Mouse (Mus musculus): Measurements from ENCODE around the gene Slc45a1. TPM values are rescaled to one million over a fixed set of nuclear protein-coding genes. Genes with fewer than 3 reads are reported as not detected.

The Slc45a1 gene
- not detected for total RNA-seq (2021)
- long read RNA-seq, experiment 1 = 0 reads
- long read RNA-seq, experiment 2 = 0 reads

- DNase-seq = no peak
- intact Hi-C loops (cut with DNase I; ENCODE audit: low total_unique reads) = loop anchor here (5.0 kb wide), 1 partner anchor 316 kb away; no protein-coding TSS in a partner anchor
Observed at GRCm38 (mm10) chr4:150651390-150652277, at the start of gene Slc45a1. Slc45a1 (minus strand) TSS chr4:150652174.

GRCm38 (mm10) chr4:150700849-150701248 is 48.9 kb upstream of the Slc45a1 start:
- DNase-seq = no peak
- intact Hi-C loops (cut with DNase I; ENCODE audit: low total_unique reads) = no loop called here

DNA sequence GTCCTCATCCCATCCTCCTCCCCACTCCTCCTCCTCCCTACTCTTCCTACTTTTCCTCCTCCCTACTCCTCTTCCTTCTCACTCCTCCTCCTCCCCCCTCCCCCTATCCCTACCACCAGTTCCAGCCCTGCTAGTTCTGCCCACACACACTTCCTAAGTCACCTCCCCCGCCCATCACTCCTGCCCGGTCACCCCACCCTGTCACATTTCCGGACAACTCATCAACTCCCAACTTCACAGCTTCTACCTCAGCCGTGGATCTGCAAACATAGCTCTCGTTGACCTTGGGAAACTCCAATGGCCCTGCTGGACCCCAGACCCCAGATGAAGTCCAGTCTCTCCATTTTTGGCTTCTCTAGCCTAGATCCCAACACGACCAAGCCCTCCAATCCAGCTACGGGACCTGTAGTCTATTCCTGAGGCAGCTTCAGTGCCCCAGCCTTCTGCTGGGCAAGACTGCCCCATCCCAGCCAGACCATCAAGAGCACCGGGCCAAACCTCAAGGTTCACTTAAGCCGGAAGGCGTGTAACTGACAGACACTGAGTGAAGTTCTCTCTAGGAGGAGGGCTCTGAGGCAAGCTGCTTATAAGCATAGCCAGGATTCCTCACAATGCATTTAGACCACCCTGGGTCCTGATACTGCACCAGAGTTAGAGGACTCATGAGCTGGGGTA is 42.6 kb upstream of the Slc45a1 start:
- intact Hi-C loops (cut with DNase I; ENCODE audit: low total_unique reads) = no loop called here

DNA sequence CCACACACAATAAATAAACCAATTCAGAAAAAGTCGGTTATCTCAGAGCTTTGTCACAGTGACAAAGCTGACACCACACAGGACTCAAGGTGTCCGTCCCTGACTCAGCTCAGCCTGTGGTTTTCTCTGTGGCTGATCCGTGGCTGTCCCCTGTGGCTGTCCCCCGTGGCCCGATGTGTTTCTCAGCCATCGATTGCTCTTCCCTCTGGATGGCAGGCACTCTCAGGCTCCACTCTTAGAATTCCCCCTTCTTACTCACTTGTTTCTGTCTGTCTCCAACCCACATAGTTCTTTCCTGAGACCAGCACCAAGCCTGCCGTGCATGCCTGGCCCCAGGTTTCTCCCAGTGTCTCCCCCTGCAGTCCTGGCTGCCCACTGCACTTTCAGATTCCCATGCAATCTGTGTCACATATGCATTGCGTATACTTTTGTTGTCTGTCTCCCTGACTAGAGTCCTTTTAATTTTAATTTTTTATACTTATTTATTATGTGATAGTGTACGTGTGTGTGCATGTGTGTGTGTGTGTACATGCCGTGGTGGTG is 41.0 kb upstream of the Slc45a1 start:
- DNase-seq = no peak
- intact Hi-C loops (cut with DNase I; ENCODE audit: low total_unique reads) = no loop called here

More for the DNA sequence above, 42.6 kb upstream of the Slc45a1 start:
- DNase-seq = no peak

GRCm38 (mm10) chr4:150690759-150691158 is 38.8 kb upstream of the Slc45a1 start:
- intact Hi-C loops (cut with DNase I; ENCODE audit: low total_unique reads) = no loop called here
- peak; percentile 62 for DNase-seq

GRCm38 (mm10) chr4:150689553-150689952 is 37.6 kb upstream of the Slc45a1 start:
- no peak for DNase-seq
- intact Hi-C loops (cut with DNase I; ENCODE audit: low total_unique reads) = no loop called here

- DNase-seq = no peak
- intact Hi-C loops (cut with DNase I; ENCODE audit: low total_unique reads) = no loop called here
Observed at GRCm38 (mm10) chr4:150687126-150687753, 35.3 kb upstream of the Slc45a1 start.

- no peak for DNase-seq
- intact Hi-C loops (cut with DNase I; ENCODE audit: low total_unique reads) = no loop called here
Observed at GRCm38 (mm10) chr4:150686538-150686937, 34.6 kb upstream of the Slc45a1 start.

- intact Hi-C loops (cut with DNase I; ENCODE audit: low total_unique reads) = no loop called here
- no peak for DNase-seq
Observed at GRCm38 (mm10) chr4:150685778-150686493, 34.0 kb upstream of the Slc45a1 start.

DNA sequence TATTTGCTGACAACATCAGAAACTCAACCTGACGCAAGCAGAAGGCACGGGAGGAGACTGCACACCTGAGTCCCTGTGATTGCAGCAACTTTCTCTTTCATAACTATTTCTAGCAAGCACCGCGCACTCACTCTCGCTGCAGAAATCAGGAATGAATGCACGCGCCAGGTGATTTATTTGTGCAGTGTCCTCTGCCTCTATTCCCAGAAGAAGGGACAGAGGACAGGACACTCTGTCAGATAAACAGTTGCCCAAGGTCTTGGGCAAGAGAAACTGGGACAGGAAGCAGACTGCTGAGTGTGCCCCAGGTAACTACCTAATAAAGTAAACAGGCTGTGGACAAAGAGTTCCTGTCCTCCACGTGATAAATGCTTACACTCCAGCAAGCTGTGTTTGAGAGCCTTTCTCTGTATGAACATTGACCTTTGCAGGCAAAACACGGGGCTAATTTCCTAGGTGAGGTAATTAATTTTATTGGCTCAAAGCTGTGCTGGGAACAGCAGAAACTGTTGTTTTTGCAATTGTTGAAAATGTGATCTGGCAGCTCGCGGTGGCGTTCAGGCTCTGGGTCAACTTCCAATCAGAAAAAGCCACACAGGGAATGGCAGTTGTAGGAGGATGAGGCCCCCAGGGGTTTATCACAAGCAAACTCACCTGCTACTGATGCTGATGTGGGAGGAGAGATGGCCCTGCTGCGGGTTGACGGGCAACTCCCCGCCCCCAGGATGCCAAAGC is 33.2 kb upstream of the Slc45a1 start:
- intact Hi-C loops (cut with DNase I; ENCODE audit: low total_unique reads) = no loop called here
- DNase-seq = no peak

DNA sequence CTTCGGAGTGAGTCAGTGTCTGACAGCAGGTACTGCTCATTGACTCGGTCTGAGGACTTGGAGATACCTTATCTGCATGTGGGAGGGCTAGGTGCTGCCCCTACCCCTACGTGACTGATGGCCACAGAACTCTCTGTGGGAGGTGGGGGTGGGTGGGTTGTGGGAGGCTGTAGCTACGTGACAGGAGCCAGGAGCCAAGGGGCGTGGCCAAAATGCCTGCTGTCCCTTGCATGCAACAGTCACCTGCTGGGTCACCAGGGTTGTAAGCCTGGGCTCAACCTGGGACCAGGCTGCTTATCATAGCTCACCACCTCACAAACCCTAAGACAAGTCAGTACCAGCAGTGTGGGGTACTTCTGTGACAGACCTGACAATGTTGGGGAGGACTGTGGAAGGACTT is 28.4 kb upstream of the Slc45a1 start:
- DNase-seq = no peak
- intact Hi-C loops (cut with DNase I; ENCODE audit: low total_unique reads) = no loop called here

DNA sequence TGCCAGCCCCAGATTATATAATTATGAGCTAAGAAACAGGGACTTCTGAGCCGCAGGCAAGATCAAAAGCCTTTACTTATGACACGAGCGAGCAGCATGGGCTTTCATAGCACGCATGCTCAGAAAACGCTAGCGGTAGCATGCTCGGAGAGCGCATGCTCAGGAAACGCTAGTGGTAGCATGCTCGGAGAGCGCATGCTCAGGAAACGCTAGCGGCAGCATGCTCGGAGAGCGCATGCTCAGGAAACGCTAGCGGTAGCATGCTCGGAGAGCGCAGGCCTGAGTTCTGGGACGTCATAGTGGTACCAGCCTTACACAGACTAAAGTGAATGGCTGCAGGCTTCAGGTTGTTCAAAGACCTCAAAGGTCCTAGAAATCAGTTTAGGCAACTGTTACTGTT is 26.8 kb upstream of the Slc45a1 start:
- intact Hi-C loops (cut with DNase I; ENCODE audit: low total_unique reads) = no loop called here
- DNase-seq = no peak

DNA sequence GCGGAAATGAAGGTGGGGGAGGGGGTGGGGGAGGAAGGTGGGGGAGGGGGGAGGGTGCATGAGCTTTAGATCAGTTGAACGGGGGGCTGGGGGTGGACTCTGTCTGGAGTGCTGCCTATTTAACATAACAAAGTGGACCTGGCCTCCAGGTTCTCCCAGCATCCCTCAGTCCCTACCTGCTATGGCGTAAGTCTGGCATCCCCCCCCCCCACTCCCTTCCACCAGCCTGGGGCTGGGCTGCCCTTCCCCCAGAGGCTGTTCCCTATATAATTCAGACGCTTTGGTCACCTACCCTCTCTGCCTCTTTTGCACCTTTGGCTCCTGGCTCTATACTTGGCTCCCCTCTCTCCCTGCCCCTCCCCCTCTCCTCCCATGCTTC is 25.9 kb upstream of the Slc45a1 start:
- intact Hi-C loops (cut with DNase I; ENCODE audit: low total_unique reads) = no loop called here
- no peak for DNase-seq

DNA sequence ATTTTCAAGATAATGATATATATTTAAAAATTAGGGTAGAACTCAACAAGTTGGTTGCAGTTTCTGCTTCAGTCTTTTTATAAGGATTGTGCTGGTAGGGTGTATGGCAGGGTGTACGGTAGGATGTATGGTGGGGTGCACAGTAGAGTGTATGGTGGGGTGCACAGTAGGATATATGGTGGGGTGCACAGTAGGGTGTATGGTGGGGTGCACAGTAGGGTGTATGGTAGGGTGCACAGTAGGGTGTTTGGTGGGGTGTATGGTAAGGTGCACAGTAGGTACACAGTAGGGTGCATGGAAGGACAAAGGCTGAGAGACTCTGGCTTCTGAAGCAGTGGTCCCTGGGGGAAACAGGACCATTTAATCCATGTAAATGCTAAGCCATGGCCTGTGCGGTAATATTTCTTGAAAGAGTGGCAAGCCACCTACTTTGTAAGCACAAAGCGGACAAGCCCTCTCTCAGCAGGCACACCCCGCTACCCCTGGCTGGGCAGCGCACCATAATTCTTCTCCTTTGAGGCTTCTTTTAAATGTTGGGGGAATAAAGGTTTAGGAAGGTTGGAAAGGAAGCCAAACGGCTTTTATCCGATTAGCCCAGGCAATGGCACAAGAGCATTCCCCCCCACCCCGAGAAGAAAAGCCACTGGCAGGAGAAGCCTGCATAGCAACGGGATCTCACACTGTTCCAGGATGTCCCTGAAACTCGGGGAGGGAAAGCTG is 25.3 kb upstream of the Slc45a1 start:
- intact Hi-C loops (cut with DNase I; ENCODE audit: low total_unique reads) = no loop called here
- DNase-seq = no peak

DNA sequence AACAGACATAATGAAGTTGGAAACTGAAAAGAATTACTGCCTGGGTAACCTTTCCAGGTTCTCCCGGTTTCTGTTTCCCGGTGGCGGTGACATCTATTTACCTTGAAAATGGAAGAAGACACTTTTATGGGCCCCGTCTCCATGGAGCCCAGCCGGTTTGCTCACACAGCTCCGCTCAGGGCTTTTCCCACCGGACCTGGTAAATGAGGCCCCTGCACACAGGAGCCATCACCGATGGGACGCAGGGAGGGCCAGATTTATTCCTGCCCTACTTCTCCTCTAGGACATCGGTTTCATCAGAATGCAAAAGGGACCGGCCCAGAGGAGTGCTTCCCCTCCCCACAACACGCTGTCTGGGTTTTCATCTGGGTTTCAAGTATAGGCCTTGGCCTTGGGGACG is 24.1 kb upstream of the Slc45a1 start:
- intact Hi-C loops (cut with DNase I; ENCODE audit: low total_unique reads) = no loop called here
- no peak for DNase-seq

DNA sequence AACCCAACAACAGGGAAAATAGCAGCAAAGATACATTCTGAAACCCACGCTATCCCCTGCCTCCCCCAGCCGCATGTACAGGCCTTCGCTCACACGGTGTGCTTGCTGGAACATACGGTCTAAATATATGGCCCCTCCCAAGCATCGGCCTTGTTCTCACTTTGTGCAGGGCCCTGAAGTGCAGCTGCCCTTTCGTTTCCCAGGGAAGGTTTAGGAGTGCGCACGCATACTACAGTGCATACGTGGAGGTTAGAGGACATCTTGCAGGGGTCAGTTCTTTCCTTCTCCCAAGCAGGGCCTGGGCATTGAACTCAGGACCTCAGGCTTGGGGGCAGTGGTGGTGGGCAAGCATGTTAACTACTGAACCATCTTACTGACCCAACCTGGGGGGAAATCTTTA is 23.3 kb upstream of the Slc45a1 start:
- intact Hi-C loops (cut with DNase I; ENCODE audit: low total_unique reads) = no loop called here
- DNase-seq = no peak

DNA sequence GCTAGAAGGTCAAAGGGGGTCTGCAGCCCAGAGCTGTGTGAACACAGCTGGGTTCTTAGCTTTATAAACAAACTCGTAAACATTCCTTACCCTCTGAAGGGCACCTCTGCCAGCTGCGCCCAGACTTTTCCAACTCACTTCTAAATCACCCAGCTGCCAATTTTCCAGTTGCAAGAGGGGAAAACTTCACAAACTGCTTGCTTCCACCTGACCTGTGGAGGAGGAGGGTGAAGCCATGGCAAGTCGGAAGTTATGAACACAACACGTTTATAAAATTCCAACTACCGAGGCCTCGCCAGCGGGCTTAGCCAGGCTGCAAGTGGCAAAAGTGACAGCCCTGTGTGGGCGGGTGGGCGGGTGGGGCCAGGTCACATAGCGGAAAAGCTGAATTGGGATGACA is 13.8 kb upstream of the Slc45a1 start:
- DNase-seq = no peak
- intact Hi-C loops (cut with DNase I; ENCODE audit: low total_unique reads) = no loop called here

DNA sequence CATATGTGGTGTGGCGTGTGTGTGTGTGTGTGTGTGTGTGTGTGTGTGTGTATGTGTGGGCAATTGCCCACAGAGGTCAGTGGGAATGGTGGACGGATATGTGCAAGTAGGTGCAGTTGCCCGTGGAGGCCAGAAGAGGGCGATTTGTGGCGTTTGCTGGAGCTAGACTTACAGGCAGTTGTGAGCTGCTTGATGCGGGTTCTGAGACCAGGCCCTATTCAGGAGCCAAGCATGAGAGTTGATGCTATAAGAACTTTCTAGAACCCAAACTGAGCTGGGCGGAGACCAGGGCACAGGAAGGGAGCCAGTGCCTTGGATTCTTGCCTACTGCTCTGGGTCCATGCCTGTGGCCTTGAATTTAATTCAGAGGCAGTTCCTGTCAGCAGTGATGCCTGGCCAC is 12.8 kb upstream of the Slc45a1 start:
- intact Hi-C loops (cut with DNase I; ENCODE audit: low total_unique reads) = loop anchor here (5.0 kb wide), 1 partner anchor 188 kb away; the partner anchor contains the start of gene Errfi1
- DNase-seq = no peak
